Mouse (Mus musculus) bone marrow, adult 2 months (tissue): Measurements from ENCODE around the gene Vmn1r119. TPM values are rescaled to one million over a fixed set of nuclear protein-coding genes. Genes with fewer than 3 reads are reported as not detected.
"Not testable (repeated sequence)": the region's sequence is repeated elsewhere in the genome, so short reads cannot be mapped to it uniquely, and the experiment has no call there.

ENCODE experiments used
- H3K27ac ChIP-seq: fragments of 200-500 bp; 2 replicates; pipeline ENCODE4 v1.5.1; 2012; ENCODE audit warnings: low read depth, mild to moderate bottlenecking, control low read depth, inconsistent platforms, low read length; ENCODE audit not compliant: control insufficient read depth, poor library complexity, insufficient read depth
- H3K4me1 ChIP-seq: fragments of 200-500 bp; 2 replicates; pipeline ENCODE4 v1.6.1; 2011; ENCODE audit warnings: low read length; ENCODE audit not compliant: control insufficient read depth, insufficient read depth
- H3K4me3 ChIP-seq: fragments of 200-500 bp; replicated peaks from 2 replicates; pipeline ENCODE3; 2011; ENCODE audit warnings: mild to moderate bottlenecking, low read depth, low read length, control low read depth; ENCODE audit not compliant: control insufficient read depth
- WGBS: fragments of 180-500 bp; shearing (Covaris S2); methylation state at CpG from one replicate; pipeline ENCODE4 v1.1.7; 2018; 5-methylcytosine and 5-hydroxymethylcytosine counted together
- polyA plus RNA-seq: library from polyadenylated mRNA; stranded (reverse); fragments of >200 nt; gene quantifications from 2 replicates; pipeline ENCODE4 v1.2.4, GENCODE M21; 2011; ENCODE audit warnings: low replicate concordance; ENCODE audit not compliant: missing spikeins, insufficient read depth, insufficient read length

Vmn1r119 gene
- not detected in 2 replicates for polyA plus RNA-seq

DNA sequence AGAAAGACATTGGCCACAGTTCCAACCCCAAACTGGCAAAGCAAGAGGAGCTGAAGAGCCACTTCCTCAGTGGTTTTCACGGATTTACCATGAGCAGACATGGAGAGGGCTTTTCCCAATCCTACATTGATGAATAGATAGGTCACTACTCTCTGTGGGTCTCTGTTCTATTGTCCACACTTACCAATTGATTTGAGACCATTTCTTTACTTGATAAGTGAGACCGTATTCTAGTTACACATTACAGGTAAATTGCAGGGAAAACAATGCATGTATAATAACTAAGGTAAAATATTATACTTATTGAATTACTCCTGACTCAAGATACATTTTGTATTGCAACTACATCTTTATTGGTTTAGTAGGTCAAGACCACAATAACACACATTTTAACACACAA, at the start of gene Vmn1r119:
Vmn1r119 (minus strand) TSS at position 101 of the 400 bp plus-strand sequence.
- WGBS = no CpG with 5 or more reads among the region's 2 CpGs
- H3K4me1 ChIP-seq, H3K4me3 ChIP-seq, H3K27ac ChIP-seq: not testable (repeated sequence)

DNA sequence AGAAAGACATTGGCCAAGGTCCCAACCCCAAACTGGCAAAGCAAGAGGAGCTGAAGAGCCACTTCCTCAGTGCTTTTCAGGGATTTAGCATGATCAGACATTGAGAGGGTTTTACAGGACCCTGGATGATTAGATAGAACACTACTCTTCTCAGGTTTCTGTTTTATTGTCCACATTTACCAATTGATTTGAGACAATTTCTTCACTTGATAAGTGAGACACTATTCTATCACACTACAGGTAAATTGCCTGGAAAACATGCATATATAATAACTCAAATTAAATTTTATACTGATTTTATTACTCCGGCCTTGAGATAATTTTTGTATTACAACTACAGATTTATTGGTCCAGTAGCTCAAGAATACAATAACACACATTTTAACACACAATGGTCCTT, 41.4 kb upstream of the Vmn1r119 start, which contains the start of gene Vmn1r120:
Vmn1r120 (minus strand) TSS at position 101 of the 400 bp plus-strand sequence.
- WGBS = 92% methylated on average over 1 of the region's 1 CpGs
- H3K4me1 ChIP-seq, H3K4me3 ChIP-seq, H3K27ac ChIP-seq: not testable (repeated sequence)

Other genes starting within 250 kb of the Vmn1r119 start
- not detected in 2 replicates for gene Vmn1r112, start 241.3 kb downstream of the Vmn1r119 start, polyA plus RNA-seq
- gene Vmn1r113, start 225.2 kb downstream of the Vmn1r119 start, polyA plus RNA-seq = not detected in 2 replicates
- gene Vmn1r114, start 200.3 kb downstream of the Vmn1r119 start, polyA plus RNA-seq = not detected in 2 replicates
- gene Vmn1r115, start 167.5 kb downstream of the Vmn1r119 start, polyA plus RNA-seq = not detected in 2 replicates
- not detected in 2 replicates for gene Vmn1r116, start 140.2 kb downstream of the Vmn1r119 start, polyA plus RNA-seq
- not detected in 2 replicates for gene Vmn1r117, start 128.3 kb downstream of the Vmn1r119 start, polyA plus RNA-seq
- gene Vmn1r118, start 100.1 kb downstream of the Vmn1r119 start, polyA plus RNA-seq = not detected in 2 replicates
- not detected in 2 replicates for gene Vmn1r120, start 41.3 kb upstream of the Vmn1r119 start, polyA plus RNA-seq
- gene Vmn1r121, start 86.1 kb upstream of the Vmn1r119 start, polyA plus RNA-seq = not detected in 2 replicates
- not detected in 2 replicates for gene Vmn1r122, start 121.7 kb upstream of the Vmn1r119 start, polyA plus RNA-seq
- not detected in 2 replicates for gene Vmn1r123, start 149.7 kb upstream of the Vmn1r119 start, polyA plus RNA-seq
- not detected in 2 replicates for gene Gm5157, start 178.0 kb upstream of the Vmn1r119 start, polyA plus RNA-seq
- gene Vmn1r124, start 248.2 kb upstream of the Vmn1r119 start, polyA plus RNA-seq = not detected in 2 replicates